Mouse (Mus musculus): ENCODE results near the gene Nedd8.
A peak's percentile ranks its signal among the peaks of the same experiment; 100 is the strongest.

Nedd8 gene

GRCm38 (mm10) chr14:55671833-55672740 is at the start of gene Nedd8, which contains the start of gene Gmpr2:
Gene Nedd8, minus strand, starts transcription at chr14:55672124.
Gene Gmpr2, plus strand, starts transcription at chr14:55671941.
- peak; percentile 91 for DNase-seq

- no peak for DNase-seq
Observed at GRCm38 (mm10) chr14:55721076-55721475, 49.2 kb upstream of the Nedd8 start.

- DNase-seq: no peak
Observed at GRCm38 (mm10) chr14:55720666-55721065, 48.7 kb upstream of the Nedd8 start.

- DNase-seq: no peak
Observed at GRCm38 (mm10) chr14:55719737-55720136, 47.8 kb upstream of the Nedd8 start.

GRCm38 (mm10) chr14:55716884-55717283 is 45.0 kb upstream of the Nedd8 start:
- no peak for DNase-seq

- no peak for DNase-seq
Observed at GRCm38 (mm10) chr14:55716271-55716670, 44.3 kb upstream of the Nedd8 start.

- DNase-seq: no peak
Observed at GRCm38 (mm10) chr14:55714893-55715292, 43.0 kb upstream of the Nedd8 start.

- no peak for DNase-seq
Observed at GRCm38 (mm10) chr14:55713729-55714122, 41.8 kb upstream of the Nedd8 start, which contains the start of gene Tgm1. Gene Tgm1, minus strand, starts transcription at chr14:55713926.

- peak; percentile 65 for DNase-seq
Observed at GRCm38 (mm10) chr14:55713007-55713728, 41.2 kb upstream of the Nedd8 start.

GRCm38 (mm10) chr14:55711786-55712185 is 39.9 kb upstream of the Nedd8 start:
- no peak for DNase-seq

- no peak for DNase-seq
Observed at GRCm38 (mm10) chr14:55709509-55709908, 37.6 kb upstream of the Nedd8 start.

GRCm38 (mm10) chr14:55707397-55707796 is 35.5 kb upstream of the Nedd8 start:
- DNase-seq: peak; percentile 44

GRCm38 (mm10) chr14:55706051-55706600 is 34.2 kb upstream of the Nedd8 start:
- no peak for DNase-seq

- no peak for DNase-seq
Observed at GRCm38 (mm10) chr14:55702761-55703160, 30.8 kb upstream of the Nedd8 start.

- no peak for DNase-seq
Observed at GRCm38 (mm10) chr14:55701131-55701530, 29.2 kb upstream of the Nedd8 start.

- no peak for DNase-seq
Observed at GRCm38 (mm10) chr14:55697226-55697625, 25.3 kb upstream of the Nedd8 start.

- DNase-seq: no peak
Observed at GRCm38 (mm10) chr14:55689433-55689832, 17.5 kb upstream of the Nedd8 start.

- DNase-seq: no peak
Observed at GRCm38 (mm10) chr14:55682118-55682493, 10.2 kb upstream of the Nedd8 start.

GRCm38 (mm10) chr14:55681160-55682117 is 9.5 kb upstream of the Nedd8 start, which contains the start of gene Tinf2:
Gene Tinf2, minus strand, starts transcription at chr14:55681820.
- DNase-seq: peak; percentile 93

- no peak for DNase-seq
Observed at GRCm38 (mm10) chr14:55677615-55678014, 5.7 kb upstream of the Nedd8 start.

GRCm38 (mm10) chr14:55672741-55673060 is 777 bp upstream of the Nedd8 start:
- DNase-seq: no peak

GRCm38 (mm10) chr14:55671486-55671832 is 465 bp downstream of the Nedd8 start:
- no peak for DNase-seq
